Mouse (Mus musculus) embryonic stem cell, embryonic (primary cell): ENCODE measurements around the gene Exoc6b.

Experiments
- CTCF ChIA-PET, 4 experiments: fragments of 300-600 bp in 2 of 4; fragments of 350-600 bp in 2 of 4; sonication (Branson Sonifier 250); formaldehyde crosslinking; loops; one replicate each; lab custom pipeline; 2022; ENCODE audit warnings: inconsistent platforms in 2 of 4; lab: Charles Lee
- POLR2A ChIA-PET, 4 experiments: fragments of 300-600 bp in 2 of 4; fragments of 350-600 bp in 2 of 4; sonication (Branson Sonifier 250); formaldehyde crosslinking; loops; one replicate each; lab custom pipeline; 2022; ENCODE audit warnings: antibody characterized with exemption in 4 of 4, inconsistent platforms in 1 of 4; lab: Charles Lee

The Exoc6b gene

DNA sequence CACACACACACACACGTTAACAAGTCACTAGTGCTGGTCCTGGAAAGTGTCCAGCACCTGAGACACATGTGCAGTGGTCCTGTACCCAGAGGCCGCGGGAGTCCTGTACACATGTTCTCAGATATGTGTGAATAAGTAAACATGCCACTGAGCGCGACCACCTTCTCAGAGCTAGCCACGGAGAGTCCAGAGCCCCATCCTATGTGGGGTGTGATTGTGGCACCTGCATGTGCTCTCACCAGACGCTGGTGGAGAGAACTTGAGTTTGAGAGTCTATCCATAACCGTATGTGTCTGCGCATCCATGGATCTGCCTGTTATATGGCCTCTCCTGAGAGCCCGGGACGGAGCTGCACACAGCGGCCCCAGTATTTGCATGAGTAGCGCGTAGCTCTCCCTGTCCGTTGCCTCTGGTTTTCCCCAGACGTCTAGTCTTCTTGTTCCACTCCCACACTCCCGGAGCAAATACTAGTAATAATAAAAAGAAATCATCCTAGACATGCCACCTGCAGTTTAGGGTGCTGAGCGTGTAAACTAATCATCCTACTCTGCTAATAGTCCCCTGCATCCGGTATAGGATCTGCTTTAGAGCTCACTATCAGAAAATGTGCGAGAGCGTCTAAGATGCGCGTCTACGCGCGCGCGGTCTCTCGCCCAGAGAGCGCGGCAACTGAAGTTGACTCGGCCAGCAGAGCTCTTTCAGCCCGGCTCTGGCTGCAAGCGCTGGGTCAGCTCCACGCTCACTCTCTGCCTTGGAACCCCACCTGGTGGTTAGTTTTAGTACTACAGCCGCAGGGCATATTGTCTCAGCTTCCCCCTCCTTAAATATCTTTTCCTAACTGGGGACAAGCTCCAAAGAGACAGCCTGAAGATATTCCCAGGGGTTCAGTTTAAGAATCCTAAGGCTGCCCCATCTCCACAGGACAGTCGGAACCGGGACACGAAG lies 479.3 kb downstream of the Exoc6b start:
- ChIA-PET CTCF (interaction anchor here (0.5 to 4.8 kb wide), 86 partner anchors 9 to 789 kb away, joined by 3 to 26 read pairs (median 4); partner anchors contain the start of gene Spr (in 2 of the 4)), POLR2A (interaction anchor here (0.5 to 1.3 kb wide), 8 partner anchors 8 to 429 kb away, joined by 3 to 4 read pairs (median 3); no protein-coding TSS in a partner anchor)

DNA sequence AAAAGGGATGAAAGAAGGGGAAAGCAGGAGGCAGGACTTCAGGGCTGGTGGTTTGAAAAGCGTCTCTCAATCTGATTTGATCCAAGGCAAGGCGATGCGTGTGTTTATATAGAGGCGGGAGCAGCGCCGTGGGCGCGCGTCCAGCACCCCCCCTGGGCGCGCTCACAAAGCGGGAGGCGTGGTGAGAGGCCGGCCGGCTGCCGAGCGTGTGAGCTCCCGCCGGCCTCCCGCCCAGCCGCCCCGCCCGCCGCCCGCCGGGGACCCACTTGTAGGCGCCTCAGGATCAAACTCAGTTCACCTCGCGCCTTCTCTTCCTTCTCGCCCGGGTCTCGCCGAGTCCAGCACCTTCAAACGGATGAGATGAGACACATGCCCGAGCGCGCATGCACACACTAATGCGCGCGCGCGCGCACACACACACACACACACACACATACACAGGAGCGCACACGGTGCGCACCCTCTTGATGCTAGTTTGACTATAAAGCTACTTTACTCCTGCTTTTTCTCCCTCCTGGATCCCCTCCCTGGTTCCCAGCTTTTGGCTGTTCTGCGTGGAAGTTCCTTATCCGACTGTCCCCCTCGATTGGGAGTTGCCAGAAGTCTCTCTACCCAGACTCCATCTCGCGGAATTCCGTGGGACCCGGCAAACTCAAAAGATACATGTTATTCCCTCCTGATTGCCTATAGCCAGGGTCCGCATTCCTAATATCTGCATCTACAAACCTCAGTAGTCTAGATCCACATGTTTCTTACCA lies 480.2 kb downstream of the Exoc6b start:
- ChIA-PET POLR2A (interaction anchor here (0.6 to 1.3 kb wide), 5 partner anchors 8 to 517 kb away, joined by 3 to 4 read pairs (median 3); no protein-coding TSS in a partner anchor), CTCF (interaction anchor here (0.6 to 4.8 kb wide), 18 partner anchors 10 to 1442 kb away, joined by 3 to 26 read pairs (median 5); no protein-coding TSS in a partner anchor)

DNA sequence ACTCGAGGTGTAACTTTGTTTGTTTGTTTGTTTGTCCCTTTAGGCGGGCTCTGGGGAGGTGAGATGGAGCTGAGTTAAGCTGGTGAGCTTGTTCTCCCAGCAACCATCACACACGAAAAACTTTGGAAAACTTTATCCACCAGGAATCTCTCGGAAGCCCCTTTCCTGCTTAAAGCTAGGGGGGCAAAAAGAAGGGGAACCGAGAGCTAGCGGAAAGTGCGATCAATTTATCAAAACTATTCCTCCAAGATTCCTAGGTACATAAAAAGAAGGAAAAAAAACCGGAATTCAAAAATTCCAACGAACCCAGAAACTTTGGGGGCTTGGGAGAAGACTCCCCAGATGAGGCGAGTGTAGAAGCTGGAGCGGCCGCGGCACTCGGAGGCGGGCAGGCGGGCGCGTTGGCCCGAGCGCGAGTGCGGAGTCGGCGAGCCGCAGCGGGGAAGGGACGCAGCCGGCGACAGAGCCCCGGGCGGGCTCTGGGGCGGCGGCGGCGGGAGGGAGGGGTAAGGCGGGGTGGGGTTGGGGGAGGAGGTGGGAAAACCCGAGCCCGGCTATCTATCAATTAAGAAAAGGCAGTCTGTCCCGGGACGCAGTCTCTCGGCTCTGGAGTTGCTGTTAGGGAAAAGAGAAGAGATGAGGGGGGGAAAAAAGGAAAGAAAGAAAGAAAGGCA lies 481.0 kb downstream of the Exoc6b start:
- CTCF ChIA-PET = interaction anchor here in 3 of 4 experiments (0.6 to 4.8 kb wide), 10 partner anchors 9 to 1443 kb away, joined by 3 to 26 read pairs (median 5); no protein-coding TSS in a partner anchor
- POLR2A ChIA-PET = interaction anchor here in 3 of 4 experiments (1.1 to 1.3 kb wide), 4 partner anchors 9 to 517 kb away, joined by 3 to 5 read pairs (median 3); no protein-coding TSS in a partner anchor

DNA sequence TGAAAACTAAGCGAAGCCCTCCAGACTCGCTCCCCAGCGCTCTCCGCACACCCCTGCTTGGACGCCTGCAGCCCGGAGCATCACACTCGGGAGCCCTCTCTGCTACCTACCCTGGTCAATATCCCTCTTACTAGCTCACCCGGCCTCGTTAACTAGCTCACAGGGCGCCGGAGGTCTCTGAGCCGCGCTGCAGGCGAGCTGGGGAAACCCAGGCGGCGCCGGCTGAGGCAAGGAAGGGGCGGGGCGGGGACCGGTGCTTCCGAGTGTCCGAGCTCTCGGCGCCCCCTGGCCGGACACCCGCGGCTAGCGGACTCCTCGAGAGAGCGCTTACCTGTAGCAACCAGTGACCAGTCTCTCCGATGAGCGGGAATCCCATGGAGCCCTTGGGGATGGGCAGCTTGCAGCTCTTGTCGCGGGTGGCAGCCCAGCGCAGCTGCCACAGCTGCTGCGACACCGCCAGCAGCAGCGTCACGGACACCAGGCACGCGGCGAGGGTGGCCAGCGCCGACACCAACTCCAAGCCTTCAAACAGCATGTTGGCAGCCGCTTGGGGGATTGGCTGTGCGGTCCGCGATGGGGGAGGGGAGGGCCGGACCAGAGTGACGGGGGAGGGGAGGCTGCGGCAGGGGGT lies 481.7 kb downstream of the Exoc6b start:
- POLR2A ChIA-PET = interaction anchor here in 1 of 4 experiments (1.1 to 1.3 kb wide), 2 partner anchors 13 to 517 kb away, joined by 4 to 5 read pairs; no protein-coding TSS in a partner anchor

DNA sequence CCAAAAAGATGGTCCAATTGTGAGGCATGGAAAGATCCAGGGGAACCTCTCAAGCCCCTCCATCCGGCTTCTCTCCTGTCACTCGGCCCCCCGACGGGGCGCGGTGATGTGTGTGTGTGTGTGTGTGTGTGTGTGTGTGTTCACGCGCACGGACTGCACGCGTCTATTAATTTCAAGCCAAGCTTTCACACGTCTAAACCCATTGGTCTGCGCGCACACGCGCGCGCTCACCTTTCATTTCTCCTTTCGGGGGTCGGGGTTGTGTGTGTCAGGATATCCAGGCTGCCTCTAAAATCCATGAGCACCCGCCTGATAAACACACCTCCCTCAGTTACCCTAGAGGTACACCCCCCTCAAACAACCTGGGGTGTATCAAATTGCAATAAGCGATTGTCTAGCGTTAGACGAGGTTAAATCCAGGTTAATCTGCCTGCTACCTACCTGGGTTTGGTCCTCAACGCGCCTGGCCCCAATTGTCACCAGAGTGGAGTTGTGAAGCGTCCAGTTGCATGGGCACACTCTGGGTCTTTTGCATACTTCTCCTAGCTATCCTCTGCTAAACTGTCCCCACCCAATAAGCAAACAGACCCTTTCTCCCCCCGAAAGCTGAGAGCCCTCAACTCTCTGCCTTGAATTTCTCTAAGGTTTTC lies 482.6 kb downstream of the Exoc6b start:
- ChIA-PET POLR2A (interaction anchor here in 2 of 4 experiments (0.6 to 1.3 kb wide), 4 partner anchors 12 to 519 kb away, joined by 3 to 5 read pairs (median 4); no protein-coding TSS in a partner anchor), CTCF (interaction anchor here in 3 of 4 experiments (0.6 to 2.0 kb wide), 5 partner anchors 8 to 515 kb away, joined by 3 to 8 read pairs (median 5); no protein-coding TSS in a partner anchor)

More for the DNA sequence above, 481.7 kb downstream of the Exoc6b start:
- CTCF ChIA-PET = interaction anchor here in 3 of 4 experiments (0.6 to 4.8 kb wide), 9 partner anchors 8 to 516 kb away, joined by 3 to 26 read pairs (median 4); no protein-coding TSS in a partner anchor

DNA sequence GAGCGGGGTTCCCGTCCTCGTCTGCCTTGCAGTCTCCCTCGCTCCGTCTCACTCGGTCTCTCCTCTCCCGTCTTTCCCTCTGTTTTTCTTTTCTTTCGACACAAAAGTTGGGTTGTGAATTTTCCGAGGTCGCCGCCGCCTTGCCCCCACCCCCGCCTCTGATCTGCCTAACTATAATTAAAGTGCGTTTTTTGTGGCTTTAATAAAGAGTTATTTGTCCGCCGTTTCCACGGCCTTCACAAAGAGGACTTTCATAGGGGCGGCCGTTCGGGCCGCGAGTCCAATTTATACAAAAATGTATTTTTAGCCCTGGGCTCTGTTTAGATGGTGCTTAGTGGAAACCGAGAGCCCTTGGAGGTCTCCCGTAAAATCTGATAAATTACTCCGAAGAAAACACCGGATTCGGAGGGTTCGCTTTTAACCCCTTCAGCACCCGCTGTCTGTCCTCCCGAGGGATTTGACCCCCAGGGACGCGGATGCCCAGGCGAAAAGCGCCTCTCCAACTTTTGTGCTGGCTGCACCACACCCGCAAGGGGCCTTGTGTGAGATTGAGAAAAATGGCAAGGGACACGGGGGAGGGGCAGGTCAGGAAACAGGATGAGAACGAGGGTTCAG lies 483.5 kb downstream of the Exoc6b start:
- POLR2A ChIA-PET = interaction anchor here in 1 of 4 experiments (1.2 kb wide), 1 partner anchor 520 kb away, joined by 3 read pairs; no protein-coding TSS in a partner anchor

DNA sequence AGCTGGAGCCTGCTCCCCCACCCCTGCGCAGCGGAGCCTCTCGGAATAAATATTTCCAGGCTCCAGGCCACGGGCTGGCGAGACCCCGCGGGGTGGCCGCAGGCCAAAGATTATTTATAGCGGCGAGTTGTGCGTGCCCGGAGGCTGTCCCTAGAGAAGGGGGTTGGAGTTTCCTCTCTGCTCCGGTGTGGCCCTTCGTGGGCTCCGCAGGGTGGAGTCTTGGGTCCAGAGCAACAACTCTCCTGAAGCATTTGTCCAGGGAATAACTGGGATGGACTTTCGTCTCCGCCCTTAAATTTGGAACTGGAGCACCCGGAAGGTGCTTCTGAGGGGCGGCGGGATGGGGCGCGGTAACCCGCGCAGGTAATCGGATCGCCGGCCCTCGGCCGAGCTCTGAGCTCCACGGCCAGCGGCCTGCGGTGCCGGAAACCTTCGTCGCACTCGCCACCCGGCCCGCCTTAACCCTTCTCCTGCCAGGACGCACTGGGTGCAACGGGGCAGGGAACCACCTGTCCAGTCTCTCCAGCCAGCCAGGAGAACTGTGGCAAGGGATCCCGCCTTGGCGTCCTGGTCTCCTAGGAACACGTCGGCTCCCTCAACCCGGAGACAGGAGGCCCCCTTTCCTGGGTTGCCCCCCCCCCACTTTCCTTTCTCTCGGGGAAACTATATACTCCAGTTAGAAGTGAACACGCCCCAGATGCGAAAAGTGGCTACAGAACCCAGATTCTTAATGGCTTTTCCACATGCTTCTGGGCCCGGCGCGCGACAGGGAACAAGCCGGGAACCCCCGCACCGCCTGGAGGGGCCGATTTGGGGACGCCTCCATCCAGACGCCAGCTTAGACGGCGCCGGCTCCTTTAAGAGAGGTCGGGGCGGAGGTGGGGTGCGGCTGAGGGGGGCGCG lies 484.3 kb downstream of the Exoc6b start:
- CTCF ChIA-PET = interaction anchor here in 2 of 4 experiments (0.7 to 2.7 kb wide), 2 partner anchors 11 to 50 kb away, joined by 3 to 11 read pairs; no protein-coding TSS in a partner anchor
- POLR2A ChIA-PET = interaction anchor here in 1 of 4 experiments (0.8 kb wide), 1 partner anchor 490 kb away, joined by 4 read pairs; no protein-coding TSS in a partner anchor

More for the DNA sequence above, 483.5 kb downstream of the Exoc6b start:
- CTCF ChIA-PET = no interaction called here

DNA sequence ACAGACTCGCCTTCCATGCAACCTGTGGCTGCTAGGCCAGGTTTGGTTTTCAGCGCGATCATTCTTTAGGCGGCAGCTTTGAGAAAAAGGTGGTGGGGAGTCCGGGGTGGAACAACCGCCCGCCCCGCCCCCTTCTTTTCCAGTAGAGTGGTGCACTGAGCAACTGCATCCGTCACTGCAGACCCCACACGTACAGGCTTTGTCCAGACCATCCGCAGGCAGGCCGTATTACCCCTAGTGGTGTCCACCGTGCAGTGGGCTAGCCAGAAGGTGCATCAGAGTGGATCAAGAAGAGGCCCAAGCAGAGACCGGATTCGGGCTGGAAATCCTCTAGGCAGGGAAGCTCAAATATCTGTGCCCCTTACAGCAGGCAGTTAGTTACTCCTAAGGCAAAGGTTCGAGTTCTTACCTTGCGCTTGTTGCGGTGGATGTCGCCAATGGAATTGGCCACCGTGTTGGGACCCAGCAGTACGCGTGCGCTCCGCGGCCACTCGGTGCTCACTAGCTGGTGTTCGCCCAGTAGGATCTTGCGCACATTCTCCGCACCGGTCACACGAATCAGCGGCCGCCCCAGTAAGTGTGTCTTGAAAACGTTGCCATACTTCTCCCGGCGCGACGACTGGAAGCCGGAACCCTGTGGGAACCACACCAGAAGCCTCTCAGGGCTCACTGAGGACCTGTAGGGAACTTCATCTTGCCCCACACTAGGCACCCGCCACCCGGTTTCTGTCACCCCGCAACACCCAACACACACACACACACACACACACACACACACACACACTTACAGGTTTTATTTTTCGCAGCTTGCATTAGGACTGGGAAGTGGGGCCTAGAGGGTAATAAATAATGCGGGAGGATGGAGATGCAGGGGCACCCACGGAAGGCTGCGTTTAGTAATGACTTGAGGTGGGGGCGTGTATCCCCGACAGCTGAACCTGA lies 485.2 kb downstream of the Exoc6b start:
- POLR2A ChIA-PET = interaction anchor here in 3 of 4 experiments (0.7 to 1.5 kb wide), 9 partner anchors 10 to 784 kb away, joined by 3 to 10 read pairs (median 4); partner anchors contain the start of gene Paip2b (in 1 of the 3)
- CTCF ChIA-PET = interaction anchor here in 3 of 4 experiments (0.6 to 2.7 kb wide), 5 partner anchors 8 to 180 kb away, joined by 3 to 11 read pairs (median 3); no protein-coding TSS in a partner anchor

DNA sequence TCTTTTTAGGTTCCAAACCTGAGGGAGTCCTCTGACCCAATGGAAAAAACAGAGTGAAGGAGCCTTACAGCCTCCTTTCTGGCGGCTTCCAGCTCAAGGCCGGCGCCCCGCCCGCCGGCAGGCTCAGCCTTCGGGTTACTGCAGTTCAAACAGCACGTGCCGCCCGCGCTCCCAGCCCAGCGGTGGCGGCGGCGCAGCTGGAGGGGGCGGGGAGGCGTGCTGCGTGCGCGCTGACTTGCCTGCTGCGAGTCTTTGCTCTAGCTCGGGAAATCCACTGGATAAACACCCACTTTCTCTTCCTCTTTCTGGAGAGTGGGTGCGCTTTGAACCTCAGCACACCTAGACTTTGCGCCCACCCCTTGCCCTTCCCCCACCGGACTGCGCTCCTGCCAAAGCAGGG lies 485.9 kb downstream of the Exoc6b start:
- CTCF ChIA-PET = interaction anchor here (0.6 to 2.7 kb wide), 7 partner anchors 8 to 488 kb away, joined by 3 to 11 read pairs (median 3); no protein-coding TSS in a partner anchor
- POLR2A ChIA-PET = interaction anchor here in 2 of 4 experiments (1.0 to 1.5 kb wide), 6 partner anchors 9 to 784 kb away, joined by 3 to 10 read pairs (median 4); partner anchors contain the start of gene Paip2b (in 1 of the 2)

DNA sequence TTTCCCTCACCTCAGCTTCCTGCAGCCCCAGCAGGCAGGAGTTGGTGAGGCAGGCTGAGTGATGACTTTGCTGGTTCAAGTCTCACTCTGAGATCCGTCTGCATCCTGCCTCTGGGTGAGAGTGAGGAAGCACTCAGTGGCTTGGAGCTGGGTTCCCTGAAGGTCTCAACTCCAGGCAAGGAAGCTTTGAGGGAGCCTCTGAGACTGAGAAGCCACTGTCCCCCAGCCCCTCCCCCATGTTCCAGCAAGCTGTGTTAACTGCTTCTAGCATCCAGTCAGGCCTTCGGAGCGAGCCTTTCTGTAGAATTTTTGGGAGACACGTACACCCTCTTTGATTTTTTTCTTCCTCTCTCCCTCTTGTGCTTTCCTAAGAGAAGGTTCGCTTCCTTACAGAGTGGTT lies 486.5 kb downstream of the Exoc6b start:
- POLR2A ChIA-PET = interaction anchor here in 2 of 4 experiments (0.7 to 1.7 kb wide), 8 partner anchors 8 to 783 kb away, joined by 3 to 10 read pairs (median 4); partner anchors contain the start of gene Paip2b (in 1 of the 2)
- CTCF ChIA-PET = interaction anchor here in 3 of 4 experiments (0.6 to 2.7 kb wide), 7 partner anchors 9 to 488 kb away, joined by 3 to 11 read pairs (median 3); no protein-coding TSS in a partner anchor

DNA sequence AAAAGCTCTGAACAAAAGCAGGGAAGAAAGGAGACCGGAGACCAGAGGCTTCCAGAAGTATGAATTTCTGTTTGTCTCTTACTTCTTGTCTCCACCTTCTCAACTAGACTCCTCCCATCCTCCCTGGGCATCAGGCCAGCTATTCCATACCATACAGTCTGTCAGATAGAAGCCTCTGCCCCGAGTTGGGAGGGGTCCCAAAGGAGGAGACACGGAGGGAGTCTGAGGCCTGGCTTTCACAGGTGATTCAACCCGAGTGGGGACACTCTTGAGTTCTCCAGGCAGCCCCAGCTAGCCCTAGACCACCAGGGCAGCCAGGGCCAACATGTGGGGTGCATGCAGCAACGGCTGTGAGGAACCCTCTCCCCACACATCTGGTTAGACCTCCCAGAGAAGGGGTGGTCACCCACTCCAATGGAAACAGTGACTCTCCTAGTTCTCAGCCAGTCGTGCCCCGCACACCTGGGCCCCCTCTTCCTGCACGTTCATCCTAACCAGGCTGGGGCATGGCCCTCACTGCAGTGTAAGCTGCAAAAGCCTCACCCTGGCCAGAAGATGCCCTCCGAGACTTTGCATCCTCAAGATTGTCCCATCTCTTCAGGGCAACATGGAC lies 487.4 kb downstream of the Exoc6b start:
- ChIA-PET POLR2A (interaction anchor here in 2 of 4 experiments (1.5 to 1.7 kb wide), 2 partner anchors 8 to 523 kb away, joined by 3 to 4 read pairs; no protein-coding TSS in a partner anchor), CTCF (interaction anchor here in 2 of 4 experiments (0.6 to 1.8 kb wide), 3 partner anchors 8 to 487 kb away, joined by 3 to 6 read pairs (median 3); no protein-coding TSS in a partner anchor)

DNA sequence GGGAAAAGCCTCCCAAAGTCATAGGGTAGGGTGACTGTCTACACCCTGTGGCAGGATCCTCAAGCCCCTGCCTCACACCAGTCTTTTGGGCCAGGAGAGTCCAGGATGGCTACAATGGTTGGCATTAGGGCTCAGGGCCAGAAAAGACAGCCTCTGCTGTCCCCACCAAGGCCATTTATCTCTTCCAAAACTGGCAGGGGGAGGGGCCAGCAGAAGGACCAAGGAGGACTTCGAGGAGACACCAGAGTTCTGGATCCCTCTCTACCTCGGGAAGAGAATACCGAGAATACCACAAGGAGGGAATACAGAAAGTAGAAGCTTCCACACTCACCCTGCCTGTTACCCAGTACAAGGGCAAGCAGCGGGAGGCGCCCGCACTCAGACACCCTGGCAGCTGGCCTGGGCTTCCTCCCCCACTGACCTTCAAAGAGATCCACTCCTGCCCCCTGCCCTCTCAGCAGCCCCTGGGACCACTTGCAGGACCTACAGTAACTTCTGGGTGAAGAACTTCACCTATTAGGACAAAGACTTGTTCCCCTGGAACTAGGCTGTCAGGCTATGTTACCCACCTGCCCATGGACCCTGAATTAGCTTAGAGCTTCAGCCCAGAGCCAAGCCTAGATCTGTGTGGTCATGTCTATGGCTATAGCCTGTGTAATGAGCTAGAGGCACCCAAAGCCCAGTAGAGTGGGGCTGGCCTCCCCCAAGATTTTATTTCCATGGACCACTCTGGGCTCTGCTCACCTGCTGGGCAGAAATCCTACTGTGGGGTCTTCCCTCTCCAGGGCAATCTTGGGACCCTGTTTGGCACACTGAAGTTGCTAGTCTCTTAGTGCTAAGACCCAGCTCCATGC lies 488.1 kb downstream of the Exoc6b start:
- ChIA-PET POLR2A (interaction anchor here in 3 of 4 experiments (0.6 to 1.7 kb wide), 3 partner anchors 9 to 524 kb away, joined by 3 to 4 read pairs (median 4); no protein-coding TSS in a partner anchor), CTCF (interaction anchor here in 3 of 4 experiments (0.7 to 2.5 kb wide), 3 partner anchors 9 kb away, joined by 3 to 7 read pairs (median 3); no protein-coding TSS in a partner anchor)
